Mouse (Mus musculus): ENCODE data around the gene Mcm7. TPM values are rescaled to one million over a fixed set of nuclear protein-coding genes. Genes with fewer than 3 reads are reported as not detected.

Gene Mcm7
- polyA plus RNA-seq (2012; rRNA removed; ENCODE audit: low replicate concordance): 20.3 and 54.7 TPM in 2 replicates

GRCm38 (mm10) chr5:138171695-138172491, at the start of gene Mcm7, which contains the start of gene Ap4m1:
Mcm7 (minus strand) TSS chr5:138172422.
Ap4m1 (plus strand) TSS chr5:138172002.

GRCm38 (mm10) chr5:138193771-138194727, 21.8 kb upstream of the Mcm7 start, which contains the start of gene Mblac1:
Mblac1 (plus strand) TSS chr5:138194314.

GRCm38 (mm10) chr5:138186950-138187638, 14.9 kb upstream of the Mcm7 start, which contains the start of the genes Taf6 and Cnpy4:
Taf6 (minus strand) TSS chr5:138187451.
Cnpy4 (plus strand) TSS chr5:138187485.

GRCm38 (mm10) chr5:138160842-138161665, 11.2 kb downstream of the Mcm7 start, which contains the start of gene Cops6:
Cops6 (plus strand) TSS chr5:138161071.

GRCm38 (mm10) chr5:138155443-138155976, 16.7 kb downstream of the Mcm7 start, which contains the start of gene Zfp113:
Zfp113 (minus strand) TSS chr5:138155744.

GRCm38 (mm10) chr5:138116255-138117198, 55.7 kb downstream of the Mcm7 start, which contains the start of gene Zscan21:
Zscan21 (plus strand) TSS chr5:138116903.

Other genes starting within 250 kb of the Mcm7 start
- gene Gjc3, start 209.3 kb downstream of the Mcm7 start, polyA plus RNA-seq (2012; rRNA removed; ENCODE audit: low replicate concordance): 0.09 and 0.14 TPM in 2 replicates
- gene Azgp1, start 190.9 kb downstream of the Mcm7 start, polyA plus RNA-seq (2012; rRNA removed; ENCODE audit: low replicate concordance): 0.16 and 0.39 TPM in 2 replicates
- not detected in 2 replicates for gene Smok3a, start 151.2 kb downstream of the Mcm7 start, polyA plus RNA-seq (2012; rRNA removed; ENCODE audit: low replicate concordance)
- gene Smok3b, start 151.0 kb downstream of the Mcm7 start, polyA plus RNA-seq (2012; rRNA removed; ENCODE audit: low replicate concordance): not detected in 2 replicates
- not detected in 2 replicates for gene Smok3c, start 119.2 kb downstream of the Mcm7 start, polyA plus RNA-seq (2012; rRNA removed; ENCODE audit: low replicate concordance)
- 4.7 and 8.3 TPM in 2 replicates for gene Zkscan1, start 87.3 kb downstream of the Mcm7 start, polyA plus RNA-seq (2012; rRNA removed; ENCODE audit: low replicate concordance)
- gene Zscan21, start 55.5 kb downstream of the Mcm7 start, polyA plus RNA-seq (2012; rRNA removed; ENCODE audit: low replicate concordance): 8.7 and 12.5 TPM in 2 replicates
- 2.4 and 4.2 TPM in 2 replicates for gene Zfp113, start 16.7 kb downstream of the Mcm7 start, polyA plus RNA-seq (2012; rRNA removed; ENCODE audit: low replicate concordance)
- gene Cops6, start 11.4 kb downstream of the Mcm7 start, polyA plus RNA-seq (2012; rRNA removed; ENCODE audit: low replicate concordance): 122 and 145 TPM in 2 replicates
- 66.6 and 72.1 TPM in 2 replicates for gene Ap4m1, start 420 bp downstream of the Mcm7 start, polyA plus RNA-seq (2012; rRNA removed; ENCODE audit: low replicate concordance)
- gene Taf6, start 15.0 kb upstream of the Mcm7 start, polyA plus RNA-seq (2012; rRNA removed; ENCODE audit: low replicate concordance): 52.1 and 79.8 TPM in 2 replicates
- 8.0 and 11.5 TPM in 2 replicates for gene Cnpy4, start 15.1 kb upstream of the Mcm7 start, polyA plus RNA-seq (2012; rRNA removed; ENCODE audit: low replicate concordance)
- 7.2 and 8.4 TPM in 2 replicates for gene Mblac1, start 21.9 kb upstream of the Mcm7 start, polyA plus RNA-seq (2012; rRNA removed; ENCODE audit: low replicate concordance)
- gene Nxpe5, start 53.5 kb upstream of the Mcm7 start, polyA plus RNA-seq (2012; rRNA removed; ENCODE audit: low replicate concordance): 3.7 and 5.3 TPM in 2 replicates
- gene Lamtor4, start 83.1 kb upstream of the Mcm7 start, polyA plus RNA-seq (2012; rRNA removed; ENCODE audit: low replicate concordance): 232 and 331 TPM in 2 replicates
- 38.8 and 71.4 TPM in 2 replicates for gene BC037034, start 91.6 kb upstream of the Mcm7 start, polyA plus RNA-seq (2012; rRNA removed; ENCODE audit: low replicate concordance)
- gene Gal3st4, start 100.4 kb upstream of the Mcm7 start, polyA plus RNA-seq (2012; rRNA removed; ENCODE audit: low replicate concordance): 0.80 and 5.2 TPM in 2 replicates
- gene Gm43720, start 107.5 kb upstream of the Mcm7 start, polyA plus RNA-seq (2012; rRNA removed; ENCODE audit: low replicate concordance): 0.01 TPM in 1 of 2 replicates, not detected in the other
- gene Gpc2, start 107.6 kb upstream of the Mcm7 start, polyA plus RNA-seq (2012; rRNA removed; ENCODE audit: low replicate concordance): 6.5 and 27.6 TPM in 2 replicates
- 1.2 and 1.4 TPM in 2 replicates for gene Stag3, start 107.8 kb upstream of the Mcm7 start, polyA plus RNA-seq (2012; rRNA removed; ENCODE audit: low replicate concordance)
- 0.29 and 2.0 TPM in 2 replicates for gene Pvrig, start 169.5 kb upstream of the Mcm7 start, polyA plus RNA-seq (2012; rRNA removed; ENCODE audit: low replicate concordance)